Mouse (Mus musculus) embryonic fibroblast, embryonic 13.5 days (primary cell): Measurements from ENCODE around the gene Gm26897. TPM values are rescaled to one million over a fixed set of nuclear protein-coding genes. Genes with fewer than 3 reads are reported as not detected.

ENCODE experiments used
- H3K27ac ChIP-seq: 2 replicates; pipeline ENCODE4 v1.5.1; 2012; ENCODE audit warnings: low read length, control low read depth, inconsistent platforms; ENCODE audit not compliant: insufficient read depth
- H3K4me1 ChIP-seq: 2 replicates; pipeline ENCODE4 v1.6.1; 2011; ENCODE audit warnings: low read length; ENCODE audit not compliant: control insufficient read depth, insufficient read depth
- H3K4me3 ChIP-seq: 2 replicates; pipeline ENCODE4 v1.5.1; 2011; ENCODE audit warnings: mild to moderate bottlenecking, control low read depth, low read length; ENCODE audit not compliant: insufficient read depth
- CTCF ChIP-seq: IDR thresholded peaks from 2 replicates; pipeline ENCODE4 v1.5.1; 2011; ENCODE audit warnings: mild to moderate bottlenecking, control low read depth, low read length, moderate library complexity, borderline replicate concordance; ENCODE audit not compliant: insufficient read depth
- POLR2A ChIP-seq: IDR thresholded peaks from 2 replicates; pipeline ENCODE4 v1.6.1; 2011; ENCODE audit warnings: low read depth, mild to moderate bottlenecking, control low read depth, low read length, moderate library complexity
- polyA plus RNA-seq: library from polyadenylated mRNA; stranded (reverse); fragments of >200 nt; gene quantifications from 2 replicates; pipeline ENCODE4 v1.2.4, GENCODE M21; 2011; ENCODE audit warnings: low read depth; ENCODE audit not compliant: missing spikeins, insufficient read length

Gene Gm26897
- polyA plus RNA-seq: not detected in 2 replicates

DNA sequence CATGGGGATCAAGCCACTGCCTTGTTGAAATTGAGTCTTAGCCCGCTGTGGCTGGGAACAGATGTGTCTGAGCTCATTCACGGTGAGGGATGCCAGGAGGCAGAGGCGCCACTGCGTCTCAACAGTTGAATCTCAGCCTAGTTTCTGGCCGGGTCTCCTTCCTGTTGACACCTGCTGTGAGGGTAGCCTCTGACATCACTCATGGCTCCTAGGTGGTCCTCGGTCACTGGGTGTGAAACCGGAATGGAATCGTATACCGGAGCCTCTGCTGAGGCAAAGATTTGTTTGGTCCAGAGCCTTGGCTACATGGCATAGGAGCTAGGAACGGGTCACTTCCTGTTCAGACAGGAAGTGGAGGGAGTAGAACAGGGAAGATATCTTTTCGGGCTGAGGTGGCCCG lies at the start of gene Gm26897:
Gm26897 (plus strand) TSS at position 74 of the 400 bp plus-strand sequence.
- Histone ChIP-seq H3K4me3 (no peak within 1 kb of the TSS), H3K4me1 (peaks cover 2% of the 10 kb centered on the region; the same call in 1 of the 2 replicates), H3K27ac (no peak within 1 kb of the TSS)
- TF ChIP-seq POLR2A: no peak
- TF ChIP-seq CTCF: no peak

GRCm38 (mm10) chr5:111687370-111687769 lies 46.4 kb upstream of the Gm26897 start:
- H3K27ac ChIP-seq: no peak overlapping the region
- TF ChIP-seq POLR2A: no peak
- TF ChIP-seq CTCF: no peak
- H3K4me3 ChIP-seq: no peak overlapping the region
- H3K4me1 ChIP-seq: no peaks in the 10 kb centered on the region

DNA sequence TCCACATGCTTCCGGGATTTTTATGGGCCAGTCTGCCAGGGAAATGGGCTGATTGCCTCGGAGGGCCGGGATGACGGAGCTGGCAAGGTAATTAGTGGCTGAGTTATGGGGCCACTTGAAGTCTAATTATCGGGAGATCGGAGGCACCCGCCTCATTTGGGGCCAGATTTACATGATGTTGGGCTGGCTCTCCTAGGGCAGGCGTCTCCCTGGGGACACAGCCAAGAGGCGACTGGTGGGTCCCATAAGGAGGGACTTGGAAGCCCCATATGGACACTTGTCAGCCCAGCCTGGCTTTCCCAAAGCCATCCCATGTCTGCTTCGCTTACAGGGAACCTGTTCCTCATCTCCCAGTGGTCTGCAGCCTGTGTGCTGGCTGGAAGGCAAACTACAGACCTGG lies 45.1 kb upstream of the Gm26897 start:
- Histone ChIP-seq H3K4me1 (no peaks in the 10 kb centered on the region), H3K27ac (no peak overlapping the region), H3K4me3 (no peak overlapping the region)
- TF ChIP-seq POLR2A (no peak), CTCF (no peak)

GRCm38 (mm10) chr5:111697996-111698395 lies 35.7 kb upstream of the Gm26897 start:
- H3K27ac ChIP-seq: no peak overlapping the region
- no peak overlapping the region for H3K4me3 ChIP-seq
- TF ChIP-seq POLR2A (no peak), CTCF (no peak)
- H3K4me1 ChIP-seq: no peaks in the 10 kb centered on the region

DNA sequence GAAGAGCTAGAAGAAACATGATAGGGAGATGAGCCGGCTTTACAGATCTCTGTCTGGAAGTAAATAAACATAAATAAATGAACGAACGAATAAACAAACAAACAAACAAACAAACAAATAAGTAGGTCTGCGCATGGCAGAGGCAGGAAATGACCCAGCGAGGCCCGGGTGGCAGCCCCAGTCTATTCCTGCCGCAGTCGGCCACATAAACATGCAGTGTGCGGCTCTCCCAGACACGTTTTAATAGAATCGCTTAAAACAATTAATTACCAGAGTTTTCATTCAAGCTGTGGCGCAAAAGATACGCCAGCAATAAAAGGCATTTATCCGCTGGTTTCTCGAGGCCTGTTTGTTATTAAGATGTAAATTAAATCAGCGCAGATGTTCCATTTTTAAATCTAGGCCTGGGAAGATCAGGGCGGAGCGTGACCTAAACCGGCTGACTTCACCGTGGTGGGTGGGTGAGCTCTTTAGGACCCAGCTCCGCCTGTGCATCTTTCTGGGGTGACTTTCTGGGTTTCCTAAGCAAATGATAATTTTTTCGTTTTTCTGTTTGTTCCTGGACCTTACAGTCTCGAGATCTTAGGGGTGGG lies 33.9 kb upstream of the Gm26897 start:
- TF ChIP-seq POLR2A (no peak), CTCF (no peak)
- Histone ChIP-seq H3K4me1 (no peaks in the 10 kb centered on the region), H3K4me3 (no peak overlapping the region), H3K27ac (no peak overlapping the region)

- Histone ChIP-seq H3K4me1 (no peaks in the 10 kb centered on the region), H3K4me3 (no peak overlapping the region), H3K27ac (no peak overlapping the region)
- TF ChIP-seq CTCF (no peak), POLR2A (no peak)
Observed at GRCm38 (mm10) chr5:111701634-111702329, 31.9 kb upstream of the Gm26897 start.

DNA sequence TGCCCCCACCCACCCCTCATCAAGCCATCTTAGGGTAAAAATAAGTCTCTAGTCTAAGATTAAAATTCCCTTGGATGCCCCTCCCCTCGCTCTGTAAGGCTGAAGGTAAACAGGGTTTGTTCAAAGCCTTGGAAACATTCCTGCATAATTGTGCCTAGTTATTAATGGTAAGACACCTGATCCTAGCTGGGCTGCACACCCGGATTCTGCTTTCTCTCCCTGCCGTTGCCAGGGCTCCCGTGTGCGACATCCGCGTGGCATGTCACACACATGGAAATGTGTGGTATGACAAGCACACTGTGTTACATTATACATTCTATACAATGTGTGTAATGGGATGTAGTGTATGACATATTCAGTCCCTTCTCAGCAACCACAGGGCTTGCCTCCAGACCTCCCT lies 30.1 kb upstream of the Gm26897 start:
- Histone ChIP-seq H3K27ac (no peak overlapping the region), H3K4me1 (no peaks in the 10 kb centered on the region), H3K4me3 (no peak overlapping the region)
- TF ChIP-seq POLR2A (no peak), CTCF (no peak)

GRCm38 (mm10) chr5:111704326-111704725 lies 29.4 kb upstream of the Gm26897 start:
- Histone ChIP-seq H3K4me3 (no peak overlapping the region), H3K4me1 (no peaks in the 10 kb centered on the region), H3K27ac (no peak overlapping the region)
- TF ChIP-seq CTCF: no peak
- no peak for TF ChIP-seq POLR2A

DNA sequence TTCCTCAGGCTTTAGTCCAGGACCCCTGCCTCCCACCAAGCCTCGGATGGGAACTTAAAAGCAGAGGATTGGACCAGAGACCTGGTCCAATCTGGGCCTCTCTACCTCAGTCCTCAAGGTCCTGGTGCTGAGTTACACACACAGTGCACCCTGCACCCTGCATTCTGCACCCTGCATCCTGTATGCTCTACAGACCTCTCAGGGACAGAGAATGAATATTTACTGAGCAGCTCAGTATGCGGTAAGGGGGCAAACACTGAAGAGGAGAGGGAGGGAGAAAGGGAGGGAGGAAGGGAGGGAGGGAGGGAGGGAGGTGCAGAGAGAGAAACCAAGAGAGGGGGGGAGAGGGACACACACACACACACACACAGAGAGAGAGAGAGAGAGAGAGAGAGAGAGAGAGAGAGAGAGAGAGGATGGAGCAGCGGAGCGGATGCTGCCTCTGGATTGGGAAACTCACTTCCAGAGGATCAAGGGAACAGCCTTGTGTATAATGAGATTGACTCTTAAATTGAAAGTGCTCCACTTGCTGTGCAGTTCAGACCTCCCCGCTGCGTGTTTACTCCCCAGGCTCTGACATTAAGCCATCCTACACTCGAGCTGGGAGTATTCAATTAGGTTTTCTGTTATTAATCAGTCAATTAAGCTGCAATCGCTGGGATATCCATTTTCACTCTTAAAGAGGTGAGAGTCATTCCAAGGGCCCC lies 24.4 kb upstream of the Gm26897 start:
- Histone ChIP-seq H3K27ac (no peak overlapping the region), H3K4me1 (no peaks in the 10 kb centered on the region)
- TF ChIP-seq POLR2A (no peak), CTCF (no peak)

DNA sequence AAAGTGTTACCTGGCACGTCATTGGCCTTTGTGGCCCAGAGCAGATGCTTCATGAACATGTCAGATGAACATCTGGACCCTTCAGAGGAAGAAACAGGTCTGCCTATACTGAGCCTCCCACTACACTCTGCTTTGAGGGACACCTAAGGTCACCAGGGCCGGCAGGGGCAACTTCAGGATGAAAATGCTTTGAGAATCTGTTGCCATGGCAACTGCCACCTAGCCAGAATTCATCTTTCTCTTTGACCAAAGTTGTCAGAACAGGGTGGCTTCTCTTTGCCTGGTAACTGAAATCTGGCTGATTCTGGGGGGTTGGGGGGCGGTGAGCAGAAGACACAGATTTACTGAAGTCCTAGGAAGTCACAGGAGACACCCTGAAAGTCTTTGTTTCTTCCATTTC lies 14.7 kb upstream of the Gm26897 start:
- no peak overlapping the region for H3K4me3 ChIP-seq
- no peak overlapping the region for H3K27ac ChIP-seq
- no peaks in the 10 kb centered on the region for H3K4me1 ChIP-seq
- TF ChIP-seq CTCF: no peak
- no peak for TF ChIP-seq POLR2A

More for the DNA sequence above, 24.4 kb upstream of the Gm26897 start:
- H3K4me3 ChIP-seq: no peak overlapping the region
